Mouse (Mus musculus): Measurements from ENCODE around the gene Rasgrp1. TPM values are rescaled to one million over a fixed set of nuclear protein-coding genes. Genes with fewer than 3 reads are reported as not detected.

Rasgrp1 gene
- 267 TPM for total RNA-seq (2023)

DNA sequence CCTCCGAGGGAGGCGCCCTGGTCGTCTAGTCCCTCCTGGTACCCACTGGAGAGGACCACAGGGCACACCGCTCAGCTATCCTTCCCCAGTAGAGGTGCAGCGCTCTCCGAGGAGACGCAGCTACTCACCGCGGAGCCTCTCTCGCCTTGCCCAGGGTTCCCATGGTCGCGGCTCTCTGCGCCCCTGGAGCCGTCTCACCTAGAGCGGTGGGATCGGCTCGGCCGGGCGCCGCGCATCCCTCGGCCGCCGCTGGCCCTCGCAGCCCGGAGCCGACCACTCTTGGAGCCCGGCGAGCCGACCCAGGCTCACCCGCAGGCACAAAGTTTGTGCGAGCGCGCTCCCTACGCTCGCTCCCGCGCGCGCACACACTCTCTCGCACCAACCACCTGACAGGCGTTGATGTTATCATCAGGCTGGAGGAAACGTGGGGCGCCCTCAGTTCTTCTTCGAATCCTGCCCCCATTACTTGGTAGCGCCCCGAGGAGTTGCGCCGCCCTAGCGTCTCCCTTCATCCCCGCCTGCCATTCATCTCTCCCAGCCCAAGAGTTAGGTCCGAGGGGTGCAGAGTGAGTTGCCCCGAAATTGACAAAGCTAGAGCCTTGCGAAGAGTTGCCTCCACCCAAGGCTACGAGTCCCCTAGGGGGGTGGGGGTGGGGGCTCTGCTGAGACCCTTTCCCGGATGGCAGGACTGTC is at the start of gene Rasgrp1:
TSS of gene Rasgrp1 (minus strand) at position 455 of the 693 bp plus-strand sequence.

DNA sequence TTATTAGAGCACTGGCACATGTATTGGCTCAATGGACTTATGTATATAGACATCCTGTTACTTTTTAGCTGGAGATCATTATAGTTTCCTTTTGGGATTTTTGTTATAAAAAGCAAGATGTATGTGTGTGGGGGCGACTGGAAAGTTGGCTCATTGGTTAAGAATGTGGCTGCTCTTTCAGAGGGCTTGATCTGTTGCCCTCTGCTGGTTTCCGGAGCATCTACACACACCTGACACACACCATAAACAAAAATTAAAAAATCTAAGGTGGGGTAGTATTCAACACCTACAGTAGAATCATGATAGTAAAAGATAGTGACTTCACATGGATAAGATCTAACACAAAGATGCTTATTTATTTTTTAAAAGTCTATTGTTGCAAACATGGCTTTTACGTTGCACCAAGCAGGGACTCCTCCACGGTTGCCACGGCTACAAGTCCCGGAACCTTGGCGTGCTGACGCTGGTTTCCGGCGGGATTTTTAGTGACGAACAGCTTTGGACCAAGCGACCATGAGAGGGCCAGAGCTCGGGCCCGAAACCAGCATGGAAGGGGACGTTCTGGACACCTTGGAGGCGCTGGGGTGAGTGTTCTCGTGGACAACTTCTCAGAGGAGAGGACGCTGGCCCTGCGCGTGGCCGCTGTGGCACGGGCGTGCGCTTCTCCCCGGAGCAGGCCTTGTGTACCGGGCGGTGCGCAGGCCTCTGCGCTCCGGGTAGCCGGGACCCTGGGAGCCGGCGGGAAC is 93.4 kb downstream of the Rasgrp1 start, which contains the start of gene Fam98b:
TSS of gene Fam98b (plus strand) at position 485 of the 746 bp plus-strand sequence.

Other genes with a start within 250 kb of the Rasgrp1 start
- gene Spred1, start 221.6 kb downstream of the Rasgrp1 start, total RNA-seq (2023): 4.5 TPM
- gene Fam98b, start 93.3 kb downstream of the Rasgrp1 start, total RNA-seq (2023): 32.5 TPM

Measured in CD4-positive naive resting alpha-beta T cell, adult 76 days (primary cell).